Mouse (Mus musculus) cerebellum, adult 2 months (tissue): Measurements from ENCODE around the gene Acy3. TPM values are rescaled to one million over a fixed set of nuclear protein-coding genes. Genes with fewer than 3 reads are reported as not detected.

Source experiments
- DNase-seq, 2 experiments: peaks; one replicate each; pipeline ENCODE4 v3.0.0; 2021
- H3K27ac ChIP-seq: fragments of 200-500 bp; 2 replicates; pipeline ENCODE4 v1.5.1; 2012; ENCODE audit warnings: low read length, control low read depth, inconsistent platforms; ENCODE audit not compliant: insufficient read depth
- H3K27me3 ChIP-seq: fragments of 200-500 bp; 2 replicates; pipeline ENCODE4 v1.6.1; 2012; ENCODE audit warnings: inconsistent platforms, mild to moderate bottlenecking, low read length, moderate library complexity; ENCODE audit not compliant: control insufficient read depth, insufficient read depth
- H3K4me1 ChIP-seq: fragments of 200-500 bp; 2 replicates; pipeline ENCODE4 v1.6.1; 2011; ENCODE audit warnings: low read length; ENCODE audit not compliant: control insufficient read depth, insufficient read depth
- H3K4me3 ChIP-seq: fragments of 200-500 bp; replicated peaks from 2 replicates; pipeline ENCODE3; 2011; ENCODE audit warnings: mild to moderate bottlenecking, low read depth, low read length, control low read depth; ENCODE audit not compliant: insufficient read depth
- CTCF ChIP-seq: fragments of 200-500 bp; IDR thresholded peaks from 2 replicates; pipeline ENCODE4 v1.5.1; 2011; ENCODE audit warnings: low read depth, mild to moderate bottlenecking, control low read depth, low read length, moderate library complexity, borderline replicate concordance; ENCODE audit not compliant: insufficient read depth
- POLR2A ChIP-seq: fragments of 200-500 bp; IDR thresholded peaks from 2 replicates; pipeline ENCODE4 v1.6.1; 2011; ENCODE audit warnings: low read length, control low read depth, borderline replicate concordance; ENCODE audit not compliant: insufficient read depth
- WGBS: fragments of 180-500 bp; shearing (Covaris S2); methylation state at CpG from one replicate; pipeline ENCODE4 v1.1.7; 2018; 5-methylcytosine and 5-hydroxymethylcytosine counted together
- polyA plus RNA-seq: library from polyadenylated mRNA; depleted of rRNA; stranded (reverse); fragments of >200 nt; gene quantifications from 2 replicates; pipeline ENCODE4 v1.2.3, GENCODE M21; 2012; rRNA removed

Gene Acy3
- 9.7 and 10.8 TPM in 2 replicates for polyA plus RNA-seq

DNA sequence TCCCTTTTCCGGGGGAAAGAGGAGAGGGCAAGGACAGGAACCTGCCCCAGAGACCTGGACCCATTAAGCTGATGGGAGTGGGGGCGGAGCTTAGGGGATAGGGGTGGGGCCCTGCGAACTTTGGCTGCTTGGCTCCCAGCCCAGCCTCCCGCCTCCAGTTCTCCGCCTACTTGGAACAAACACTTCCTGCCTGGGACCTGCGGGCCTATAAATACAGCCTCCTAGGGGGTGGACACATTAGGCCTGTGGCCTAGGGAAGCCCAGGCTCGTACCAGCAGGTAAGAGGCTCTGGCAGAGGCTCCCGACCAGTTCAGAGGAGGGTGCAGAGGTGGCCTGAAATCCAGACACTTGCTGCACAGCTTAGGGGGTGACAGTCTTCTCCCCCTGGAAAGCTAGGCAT is at the start of gene Acy3:
Gene Acy3, plus strand, starts transcription at position 237 of the 400 bp plus-strand sequence.
- Histone ChIP-seq H3K4me1 (peaks cover 13% of the 10 kb centered on the region), H3K27ac (no peak within 1 kb of the TSS), H3K27me3 (no peaks in the 10 kb centered on the region), H3K4me3 (no peak within 1 kb of the TSS)
- WGBS, result 23% methylated on average over 8 of the region's 8 CpGs
- no peak for TF ChIP-seq POLR2A
- TF ChIP-seq CTCF, result no peak
- DNase-seq, result no peak

DNA sequence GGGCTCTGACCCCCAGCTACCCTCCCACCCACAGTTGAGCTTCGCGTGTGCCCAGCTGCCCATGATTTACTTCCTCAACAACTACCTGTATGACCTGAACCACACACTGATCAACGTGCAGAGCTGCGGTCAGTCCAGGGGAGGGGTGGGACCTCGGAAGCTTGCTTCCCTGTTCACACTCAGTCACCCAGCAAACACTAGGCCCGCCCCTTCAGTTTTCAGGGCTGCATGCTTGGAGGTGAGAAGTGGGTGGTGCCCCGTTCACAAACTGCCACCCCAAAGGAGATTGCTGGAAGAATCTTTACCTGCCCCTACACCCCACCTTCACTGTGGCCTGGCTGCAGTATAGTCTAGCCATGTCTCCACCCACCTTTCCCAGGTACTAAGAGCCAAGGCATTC is 44.1 kb upstream of the Acy3 start:
- 88% methylated on average over 7 of the region's 7 CpGs for WGBS
- TF ChIP-seq POLR2A (no peak), CTCF (no peak)

DNA sequence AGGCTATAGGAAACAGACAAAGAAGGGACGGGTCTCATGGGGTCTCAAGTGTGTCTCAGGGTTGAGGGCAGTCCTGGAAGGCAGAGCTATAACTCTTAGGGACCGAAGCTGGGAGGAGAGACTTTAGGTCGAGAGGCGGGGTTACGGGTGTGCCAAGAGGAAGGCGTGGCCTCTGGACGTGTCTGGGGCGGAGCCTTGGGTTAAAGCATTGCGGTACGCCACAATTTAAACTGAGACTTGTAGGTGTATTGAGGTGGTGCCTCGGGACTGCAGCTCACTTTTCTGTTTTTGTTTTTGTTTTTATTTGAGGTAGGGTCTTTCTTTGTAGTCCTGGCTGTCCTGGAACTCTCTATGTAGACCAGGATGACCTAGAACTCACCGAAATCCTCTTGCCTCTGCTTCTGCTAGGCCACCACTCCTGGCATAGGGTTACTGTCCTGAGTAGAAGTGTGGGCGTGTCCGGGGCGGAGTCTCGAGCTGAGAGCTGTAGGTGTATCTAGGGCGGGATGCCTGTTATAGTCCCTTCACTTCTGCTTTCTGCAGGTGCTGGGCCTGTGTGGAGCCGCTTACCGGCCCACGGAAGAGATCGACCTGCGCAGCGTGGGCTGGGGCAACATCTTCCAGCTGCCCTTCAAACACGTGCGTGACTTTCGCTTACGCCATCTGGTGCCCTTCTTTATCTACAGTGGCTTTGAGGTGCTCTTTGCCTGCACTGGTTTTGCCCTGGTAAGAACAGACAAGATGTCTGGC is 43.2 kb upstream of the Acy3 start:
- Histone ChIP-seq H3K27ac (no peak overlapping the region), H3K4me1 (no peaks in the 10 kb centered on the region), H3K4me3 (peak overlapping the region; percentile 27), H3K27me3 (no peaks in the 10 kb centered on the region)
- no peak for TF ChIP-seq CTCF
- 27% methylated on average over 27 of the region's 27 CpGs for WGBS
- DNase-seq, result no peak

More for the DNA sequence above, 44.1 kb upstream of the Acy3 start:
- H3K27ac ChIP-seq, result no peak overlapping the region
- H3K4me3 ChIP-seq, result no peak overlapping the region
- DNase-seq, result no peak
- H3K27me3 ChIP-seq, result no peaks in the 10 kb centered on the region
- H3K4me1 ChIP-seq, result no peaks in the 10 kb centered on the region

DNA sequence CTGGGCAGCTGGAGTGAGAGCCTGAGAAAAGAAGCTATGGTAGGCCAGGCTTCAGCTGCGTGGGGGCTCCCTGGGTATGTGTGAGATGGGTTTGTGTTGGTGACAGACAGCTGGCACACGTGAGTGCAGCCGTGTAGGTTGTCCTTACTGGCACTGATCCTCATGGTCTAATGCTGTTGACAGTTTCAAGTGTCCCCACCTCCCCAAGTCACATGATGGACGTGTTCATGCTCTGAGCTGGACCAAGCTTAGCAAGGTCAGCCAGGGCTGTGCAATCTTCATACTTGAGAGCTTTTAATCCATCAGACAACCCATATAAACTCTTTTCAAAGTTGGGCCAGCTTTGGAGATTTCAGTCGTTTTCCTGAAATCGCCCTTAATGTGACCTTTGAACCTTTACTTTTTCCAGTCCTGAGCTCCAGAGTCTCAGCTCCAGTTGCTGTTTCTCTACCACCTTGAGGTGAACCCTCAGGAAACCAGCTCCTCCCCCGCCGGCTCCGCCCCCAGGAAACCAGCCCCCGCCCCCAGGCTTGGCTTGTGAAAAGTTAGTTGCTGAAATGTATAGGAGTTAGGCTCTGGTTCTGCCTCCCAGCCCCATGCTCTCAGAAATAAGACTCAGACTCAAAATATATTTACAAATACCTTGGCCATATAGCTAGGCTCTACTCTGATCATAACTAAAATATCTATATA is 40.4 kb upstream of the Acy3 start:
- no peak for TF ChIP-seq POLR2A
- no peak for TF ChIP-seq CTCF
- Histone ChIP-seq H3K4me1 (no peaks in the 10 kb centered on the region), H3K27me3 (no peaks in the 10 kb centered on the region), H3K27ac (no peak overlapping the region), H3K4me3 (no peak overlapping the region)
- no peak for DNase-seq
- WGBS, result 37% methylated on average over 10 of the region's 10 CpGs

DNA sequence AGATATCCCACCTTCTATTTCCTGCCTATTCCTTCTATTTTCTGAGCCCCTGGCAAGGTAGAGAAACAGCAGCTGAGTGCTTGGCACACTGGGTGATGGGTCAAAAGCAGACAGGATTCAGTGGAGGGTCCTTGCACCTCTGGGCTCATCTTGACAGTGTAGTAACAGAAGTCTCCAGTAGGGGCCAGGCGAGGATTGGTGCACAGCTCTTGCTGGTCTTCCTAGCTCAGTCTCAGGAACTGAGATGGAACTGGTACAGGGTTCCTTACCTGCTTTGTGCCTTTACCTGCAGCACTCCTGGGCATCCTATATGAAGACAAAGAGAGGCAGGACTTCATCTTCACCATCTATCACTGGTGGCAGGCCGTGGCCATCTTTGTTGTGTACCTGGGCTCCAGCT is 39.7 kb upstream of the Acy3 start:
- H3K27ac ChIP-seq, result no peak overlapping the region
- H3K4me3 ChIP-seq, result no peak overlapping the region
- TF ChIP-seq POLR2A, result no peak
- TF ChIP-seq CTCF, result peak; percentile 97
- no peaks in the 10 kb centered on the region for H3K27me3 ChIP-seq
- 18% methylated on average over 2 of the region's 2 CpGs for WGBS
- DNase-seq, result peak; percentile 54 to 67
- H3K4me1 ChIP-seq, result no peaks in the 10 kb centered on the region

DNA sequence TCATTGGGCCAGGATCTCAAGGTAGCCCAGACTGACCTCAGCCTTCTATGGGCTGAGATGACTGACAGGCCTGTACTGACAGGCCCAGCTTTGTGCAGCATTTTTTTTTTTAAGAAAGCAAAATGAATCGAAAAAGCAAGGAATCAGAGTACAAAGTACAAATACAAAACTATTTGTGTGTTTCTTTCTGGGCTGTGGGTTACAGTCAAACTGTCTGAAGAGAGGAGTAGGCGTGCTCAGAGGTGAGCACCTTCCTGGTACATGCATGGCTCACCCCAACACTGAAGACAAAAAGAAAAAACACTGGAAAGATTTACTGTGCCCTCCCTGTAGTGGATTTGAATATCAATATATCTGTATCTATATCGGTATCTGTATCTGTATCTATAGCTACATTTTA is 38.6 kb upstream of the Acy3 start:
- no peak overlapping the region for H3K27ac ChIP-seq
- WGBS, result 79% methylated on average over 3 of the region's 3 CpGs
- no peaks in the 10 kb centered on the region for H3K27me3 ChIP-seq
- DNase-seq, result no peak
- no peak for TF ChIP-seq CTCF
- no peak for TF ChIP-seq POLR2A
- H3K4me1 ChIP-seq, result no peaks in the 10 kb centered on the region
- H3K4me3 ChIP-seq, result no peak overlapping the region

DNA sequence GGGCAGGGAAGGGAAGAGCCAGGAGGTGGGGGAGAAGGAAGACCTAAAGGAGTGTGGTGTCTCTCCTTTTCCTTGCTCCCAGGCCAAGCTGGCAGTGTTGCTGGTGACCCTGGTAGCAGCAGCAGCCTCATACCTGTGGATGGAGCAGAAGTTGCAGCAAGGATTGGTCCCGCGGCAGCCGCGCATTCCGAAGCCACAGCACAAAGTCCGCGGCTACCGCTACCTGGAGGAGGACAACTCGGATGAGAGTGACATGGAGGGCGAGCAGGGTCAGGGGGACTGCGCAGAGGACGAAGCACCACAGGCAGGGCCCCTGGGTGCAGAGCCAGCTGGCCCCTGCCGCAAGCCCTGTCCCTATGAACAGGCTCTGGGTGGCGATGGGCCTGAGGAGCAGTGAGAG is 37.8 kb upstream of the Acy3 start:
- TF ChIP-seq POLR2A (no peak), CTCF (no peak)
- WGBS, result 75% methylated on average over 14 of the region's 14 CpGs
- Histone ChIP-seq H3K27me3 (no peaks in the 10 kb centered on the region), H3K4me1 (no peaks in the 10 kb centered on the region), H3K4me3 (no peak overlapping the region), H3K27ac (no peak overlapping the region)
- no peak for DNase-seq

DNA sequence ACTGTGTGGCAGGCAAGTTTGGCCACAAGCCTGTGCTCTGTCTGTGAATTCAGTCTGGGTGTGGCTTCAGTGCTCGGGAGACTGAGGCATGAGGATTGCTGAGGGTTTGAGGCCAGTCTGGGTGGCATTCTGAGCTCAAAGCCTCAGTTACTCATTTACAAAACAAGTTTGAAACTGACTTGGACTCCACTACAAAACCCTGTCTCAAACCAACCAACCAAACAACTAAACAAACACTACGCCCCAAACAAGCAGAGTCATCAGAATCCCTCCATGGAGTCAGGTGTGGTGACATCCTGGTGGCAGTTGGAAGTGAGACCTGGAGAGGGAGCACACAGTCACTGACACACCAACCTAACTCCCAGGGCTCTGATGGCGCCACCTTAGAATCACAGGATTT is 36.0 kb upstream of the Acy3 start:
- H3K4me1 ChIP-seq, result no peaks in the 10 kb centered on the region
- TF ChIP-seq CTCF (no peak), POLR2A (no peak)
- no peak overlapping the region for H3K4me3 ChIP-seq

More for the DNA sequence above, 36.0 kb upstream of the Acy3 start:
- 73% methylated on average over 3 of the region's 3 CpGs for WGBS
- DNase-seq, result no peak
- Histone ChIP-seq H3K27ac (no peak overlapping the region), H3K27me3 (no peaks in the 10 kb centered on the region)
